Mouse (Mus musculus): ENCODE measurements at regions not wholly inside any gene's neighbourhood (a gene's known extent, or its start where the extent isn't known, plus 50 kb on each side); places are given as distances from the start of the nearest gene placed in this dataset.
"Not testable (repeated sequence)": the region's sequence is repeated elsewhere in the genome, so short reads cannot be mapped to it uniquely, and the experiment has no call there.

DNA sequence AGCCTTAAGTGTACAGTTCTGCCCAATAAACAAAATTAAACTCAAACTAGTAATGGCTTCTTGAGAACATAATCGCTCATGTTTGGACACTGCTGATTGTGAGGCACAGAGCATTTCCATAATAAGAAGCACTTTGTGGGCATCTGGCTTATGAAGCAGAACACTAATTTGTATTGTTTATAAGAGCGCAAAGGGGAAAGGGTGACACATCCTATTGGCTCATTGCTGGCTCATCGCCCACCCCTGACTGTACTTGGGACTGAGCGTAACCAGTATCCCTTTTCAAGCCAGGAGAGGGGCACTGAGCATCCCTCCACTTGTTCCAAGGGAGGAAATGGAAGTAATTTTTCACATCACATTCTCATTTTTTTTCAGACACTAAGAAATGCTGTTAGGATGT, 288.0 kb downstream of the Sfmbt2 start:
- Histone ChIP-seq H3K9ac (no peak overlapping the region), H3K4me2 (no peak overlapping the region), H3K27me3 (no peaks in the 10 kb centered on the region), H3K27ac (replicated peaks) (no peak overlapping the region), H3K4me3 (replicated peaks) (no peak overlapping the region), H3K36me3 (replicated peaks) (no peaks in the 10 kb centered on the region), H3K9me3 (replicated peaks) (no peaks in the 10 kb centered on the region), H3K4me1 (replicated peaks) (no peaks in the 10 kb centered on the region)
- no peak for ATAC-seq (ENCODE audit: insufficient read depth)
- 61% methylated on average over 4 of the region's 4 CpGs for WGBS (ENCODE audit: insufficient replicate concordance)

DNA sequence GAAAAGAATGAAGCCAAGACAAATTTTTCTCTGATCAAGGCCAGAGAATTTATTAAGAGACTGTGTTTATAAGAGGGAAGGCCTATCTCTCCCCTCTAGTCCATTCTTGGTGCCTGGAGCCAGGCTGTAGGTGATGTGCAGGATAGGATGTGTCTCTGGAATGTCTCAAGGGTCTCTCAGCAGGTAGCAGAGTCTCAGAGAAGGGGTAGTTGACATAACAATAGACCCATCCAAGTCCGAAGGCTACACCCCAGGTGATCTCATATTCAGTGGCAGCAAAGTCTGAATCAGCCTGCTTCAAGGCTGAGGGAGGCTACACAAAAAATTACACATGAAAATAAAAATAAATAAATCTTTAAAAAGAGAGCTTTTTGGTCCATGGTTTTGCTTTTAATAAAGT, 297.6 kb downstream of the Sfmbt2 start:
- ATAC-seq (ENCODE audit: insufficient read depth); H3K4me2 ChIP-seq; H3K9me3 ChIP-seq (replicated peaks); H3K27ac ChIP-seq (replicated peaks); H3K36me3 ChIP-seq (replicated peaks); H3K4me1 ChIP-seq (replicated peaks); H3K9ac ChIP-seq; H3K4me3 ChIP-seq (replicated peaks); H3K27me3 ChIP-seq: not testable (repeated sequence)
- 27% methylated on average over 1 of the region's 1 CpGs for WGBS (ENCODE audit: insufficient replicate concordance)

DNA sequence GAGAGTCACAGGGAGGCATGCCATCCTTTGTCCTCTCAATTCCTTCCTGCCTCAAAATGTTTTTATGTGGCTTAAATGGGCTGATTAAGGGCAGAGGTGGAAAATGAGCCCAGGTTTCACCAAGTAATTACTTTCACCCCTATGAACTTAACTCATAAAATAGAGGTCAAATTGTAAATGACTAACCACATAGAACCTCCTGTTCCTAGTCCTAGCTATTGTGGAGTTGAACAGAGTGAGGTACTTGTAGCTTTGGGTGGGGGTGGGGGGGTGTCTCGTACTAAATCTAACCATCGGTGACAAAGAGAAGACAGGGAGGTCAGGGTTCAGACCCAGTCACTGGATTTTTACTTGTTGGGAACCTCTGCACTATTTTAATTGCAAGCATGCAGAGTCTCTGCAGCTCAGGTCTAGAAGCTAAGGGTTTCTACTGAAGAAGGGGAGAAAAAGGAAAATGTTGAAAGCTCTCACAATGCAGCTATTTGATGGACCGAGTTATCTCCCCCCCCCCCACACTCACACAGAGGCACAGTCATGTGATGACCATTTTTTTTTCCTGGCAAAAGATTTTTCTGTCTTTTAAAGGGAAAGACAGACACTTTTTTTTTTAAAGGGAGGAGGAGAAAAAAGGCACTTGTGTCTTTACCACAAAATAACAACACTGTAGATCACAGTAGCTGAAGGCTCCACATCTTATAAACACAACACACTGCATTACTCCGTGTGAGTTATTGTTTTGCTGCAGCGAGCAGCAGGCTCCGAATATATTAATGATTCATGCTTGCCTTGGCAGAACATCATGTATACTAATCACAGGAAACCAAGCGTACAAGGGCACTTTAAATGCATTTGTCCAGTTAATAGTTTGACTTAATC, 300.4 kb downstream of the Sfmbt2 start:
- no peak overlapping the region for H3K4me3 ChIP-seq (replicated peaks)
- no peak for ATAC-seq (ENCODE audit: insufficient read depth)
- no peaks in the 10 kb centered on the region for H3K36me3 ChIP-seq (replicated peaks)
- H3K9ac ChIP-seq = no peak overlapping the region
- no peak overlapping the region for H3K27ac ChIP-seq (replicated peaks)
- H3K9me3 ChIP-seq (replicated peaks) = no peaks in the 10 kb centered on the region
- WGBS (ENCODE audit: insufficient replicate concordance) = 62% methylated on average over 7 of the region's 7 CpGs
- no peaks in the 10 kb centered on the region for H3K4me1 ChIP-seq (replicated peaks)
- H3K27me3 ChIP-seq = no peaks in the 10 kb centered on the region
- no peak overlapping the region for H3K4me2 ChIP-seq

DNA sequence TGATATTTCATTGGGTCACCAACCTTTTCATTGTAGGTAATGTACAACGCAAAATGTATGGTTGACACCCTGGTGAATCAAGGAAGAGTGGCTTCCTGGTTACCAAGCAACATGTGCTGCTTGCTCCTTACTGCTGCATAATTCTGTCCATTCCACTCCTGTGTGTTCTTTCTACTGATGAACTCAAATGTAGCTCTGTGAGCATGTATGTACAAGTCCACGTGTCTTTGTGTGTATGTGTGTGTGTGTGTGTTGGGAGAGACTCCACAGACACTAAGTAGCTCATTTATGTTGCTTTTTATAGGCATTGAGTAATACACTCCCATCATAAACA, 301.0 kb downstream of the Sfmbt2 start:
- Histone ChIP-seq H3K36me3 (replicated peaks) (no peaks in the 10 kb centered on the region), H3K9me3 (replicated peaks) (no peaks in the 10 kb centered on the region), H3K4me2 (no peak overlapping the region), H3K27ac (replicated peaks) (no peak overlapping the region), H3K9ac (no peak overlapping the region), H3K4me1 (replicated peaks) (no peaks in the 10 kb centered on the region), H3K4me3 (replicated peaks) (no peak overlapping the region), H3K27me3 (no peaks in the 10 kb centered on the region)
- WGBS (ENCODE audit: insufficient replicate concordance) = 54% methylated on average over 2 of the region's 2 CpGs
- no peak for ATAC-seq (ENCODE audit: insufficient read depth)

DNA sequence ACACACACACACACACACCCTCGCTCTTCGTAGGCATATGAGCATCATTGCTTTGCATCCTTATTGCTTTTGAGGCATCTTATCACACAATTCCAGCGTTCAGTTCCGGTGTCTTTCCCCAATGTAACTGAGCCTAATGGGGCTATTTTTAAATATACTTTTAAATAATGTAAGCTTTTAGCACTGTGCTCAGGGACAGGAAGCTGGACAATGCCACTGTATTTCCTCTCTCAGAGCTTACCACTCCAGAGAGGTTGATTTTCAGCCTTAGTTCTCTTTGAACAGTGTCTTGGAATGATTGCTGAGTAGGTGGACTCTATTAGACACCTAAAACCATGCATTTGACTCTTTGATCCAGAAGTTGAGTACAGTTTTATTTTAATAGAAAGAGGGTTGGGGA, 301.9 kb downstream of the Sfmbt2 start:
- Histone ChIP-seq H3K36me3 (replicated peaks) (no peaks in the 10 kb centered on the region), H3K9ac (no peak overlapping the region), H3K4me1 (replicated peaks) (no peaks in the 10 kb centered on the region), H3K4me2 (no peak overlapping the region), H3K4me3 (replicated peaks) (no peak overlapping the region), H3K9me3 (replicated peaks) (no peaks in the 10 kb centered on the region), H3K27ac (replicated peaks) (no peak overlapping the region), H3K27me3 (no peaks in the 10 kb centered on the region)
- no peak for ATAC-seq (ENCODE audit: insufficient read depth)
- 22% methylated on average over 4 of the region's 4 CpGs for WGBS (ENCODE audit: insufficient replicate concordance)

DNA sequence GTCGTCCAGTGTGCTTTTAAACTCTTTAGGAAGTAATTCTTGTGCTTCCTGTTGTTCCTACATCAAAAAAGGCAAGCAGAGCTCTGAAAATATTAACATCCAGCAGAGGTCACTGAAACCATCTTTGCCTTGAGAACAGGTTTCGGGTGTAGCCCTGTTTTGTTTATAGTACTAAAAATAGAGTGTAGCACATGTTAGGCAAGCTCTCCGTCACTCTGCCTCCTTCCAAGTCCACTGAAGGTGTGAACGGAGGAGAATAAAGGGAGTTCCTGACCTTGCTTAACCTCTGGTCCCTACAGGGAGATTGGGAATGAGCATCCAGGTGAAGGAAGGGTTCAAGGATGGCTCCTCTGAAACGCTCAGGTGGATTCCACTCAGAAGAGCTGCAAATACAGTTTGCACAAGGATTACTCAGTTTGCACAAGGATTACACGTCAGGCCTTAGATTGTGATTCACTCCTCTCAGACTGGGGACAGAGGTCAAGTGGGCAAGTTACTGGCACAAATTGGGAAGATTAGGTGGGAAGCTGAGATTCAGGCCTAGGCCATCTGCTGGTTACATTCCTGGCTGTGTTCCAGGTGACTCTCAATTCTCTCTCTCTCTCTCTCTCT, 304.5 kb downstream of the Sfmbt2 start:
- Histone ChIP-seq H3K4me1 (replicated peaks) (no peaks in the 10 kb centered on the region), H3K4me3 (replicated peaks) (no peak overlapping the region), H3K36me3 (replicated peaks) (no peaks in the 10 kb centered on the region), H3K27me3 (no peaks in the 10 kb centered on the region), H3K27ac (replicated peaks) (no peak overlapping the region), H3K9ac (no peak overlapping the region), H3K9me3 (replicated peaks) (no peaks in the 10 kb centered on the region), H3K4me2 (no peak overlapping the region)
- ATAC-seq (ENCODE audit: insufficient read depth) = no peak
- 31% methylated on average over 6 of the region's 6 CpGs for WGBS (ENCODE audit: insufficient replicate concordance)

DNA sequence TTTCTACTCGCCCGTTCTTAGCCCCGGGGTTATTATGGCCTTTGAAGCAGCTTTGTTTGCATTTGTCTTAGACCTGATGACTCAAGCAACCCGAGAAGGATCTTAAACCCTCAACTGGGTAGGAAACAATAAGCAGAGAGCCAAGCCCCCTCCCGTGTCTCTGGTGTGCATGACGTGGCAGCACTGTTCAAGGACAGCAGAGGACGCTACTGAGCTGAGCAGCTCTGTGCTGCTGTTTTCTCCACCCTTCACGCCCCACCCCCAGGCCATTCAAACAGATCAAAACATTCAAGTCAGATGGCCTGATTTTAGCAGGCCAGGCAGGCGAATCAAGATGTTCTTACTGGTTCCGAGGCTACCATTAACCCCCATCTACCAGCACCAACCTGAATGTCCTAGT, 331.1 kb downstream of the Sfmbt2 start:
- Histone ChIP-seq H3K4me1 (replicated peaks) (no peaks in the 10 kb centered on the region), H3K4me2 (no peak overlapping the region), H3K27ac (replicated peaks) (no peak overlapping the region), H3K36me3 (replicated peaks) (no peaks in the 10 kb centered on the region), H3K9ac (no peak overlapping the region), H3K9me3 (replicated peaks) (no peaks in the 10 kb centered on the region), H3K4me3 (replicated peaks) (no peak overlapping the region), H3K27me3 (no peaks in the 10 kb centered on the region)
- 45% methylated on average over 10 of the region's 10 CpGs for WGBS (ENCODE audit: insufficient replicate concordance)
- ATAC-seq (ENCODE audit: insufficient read depth) = no peak

DNA sequence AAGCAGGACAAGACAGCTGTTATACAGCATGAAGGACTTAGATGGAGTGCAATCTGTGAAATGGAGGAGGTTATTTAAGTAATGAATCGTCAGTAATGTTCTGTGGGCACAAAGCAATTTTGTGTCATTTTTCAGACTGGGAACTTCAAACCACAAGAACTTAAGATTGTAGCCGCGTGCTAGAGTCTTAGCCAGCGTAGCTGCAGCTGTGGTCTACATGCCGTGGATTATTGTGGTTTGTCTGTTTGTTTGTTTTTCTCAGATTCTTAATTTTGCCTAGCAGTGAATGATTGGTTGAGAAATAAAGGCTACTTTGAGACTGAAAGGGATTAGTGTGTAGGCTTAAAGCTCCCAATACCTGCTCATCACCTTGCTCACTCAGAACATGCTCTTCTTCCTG, 348.1 kb downstream of the Sfmbt2 start:
- Histone ChIP-seq H3K9me3 (replicated peaks) (no peaks in the 10 kb centered on the region), H3K27me3 (no peaks in the 10 kb centered on the region), H3K36me3 (replicated peaks) (no peaks in the 10 kb centered on the region), H3K4me2 (no peak overlapping the region), H3K4me3 (replicated peaks) (no peak overlapping the region), H3K4me1 (replicated peaks) (no peaks in the 10 kb centered on the region), H3K9ac (no peak overlapping the region), H3K27ac (replicated peaks) (no peak overlapping the region)
- no peak for ATAC-seq (ENCODE audit: insufficient read depth)
- WGBS (ENCODE audit: insufficient replicate concordance) = 35% methylated on average over 5 of the region's 5 CpGs

DNA sequence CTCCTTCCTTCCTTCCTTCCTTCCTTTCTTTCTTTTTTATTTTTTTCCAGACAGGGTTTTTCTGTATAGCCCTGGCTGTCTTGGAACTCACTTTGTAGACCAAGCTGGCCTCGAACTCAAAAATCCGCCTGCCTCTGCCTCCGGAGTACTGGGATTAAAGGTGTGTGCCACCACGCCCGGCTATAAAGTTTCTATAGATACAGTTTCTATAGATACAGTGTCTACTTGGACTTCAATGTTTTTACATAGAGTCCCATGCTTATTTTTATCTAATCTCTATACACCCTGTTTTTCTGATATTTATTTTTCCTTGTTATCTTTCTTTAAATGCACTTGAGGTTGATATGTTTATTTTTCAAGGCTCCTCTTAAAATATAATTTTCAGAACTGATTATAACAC, 364.0 kb downstream of the Sfmbt2 start:
- not testable (repeated sequence) for H3K4me1 ChIP-seq (replicated peaks); H3K27me3 ChIP-seq; H3K9ac ChIP-seq; H3K4me2 ChIP-seq; H3K27ac ChIP-seq (replicated peaks); H3K4me3 ChIP-seq (replicated peaks); H3K36me3 ChIP-seq (replicated peaks); H3K9me3 ChIP-seq (replicated peaks); ATAC-seq (ENCODE audit: insufficient read depth)
- WGBS (ENCODE audit: insufficient replicate concordance) = 79% methylated on average over 5 of the region's 5 CpGs

DNA sequence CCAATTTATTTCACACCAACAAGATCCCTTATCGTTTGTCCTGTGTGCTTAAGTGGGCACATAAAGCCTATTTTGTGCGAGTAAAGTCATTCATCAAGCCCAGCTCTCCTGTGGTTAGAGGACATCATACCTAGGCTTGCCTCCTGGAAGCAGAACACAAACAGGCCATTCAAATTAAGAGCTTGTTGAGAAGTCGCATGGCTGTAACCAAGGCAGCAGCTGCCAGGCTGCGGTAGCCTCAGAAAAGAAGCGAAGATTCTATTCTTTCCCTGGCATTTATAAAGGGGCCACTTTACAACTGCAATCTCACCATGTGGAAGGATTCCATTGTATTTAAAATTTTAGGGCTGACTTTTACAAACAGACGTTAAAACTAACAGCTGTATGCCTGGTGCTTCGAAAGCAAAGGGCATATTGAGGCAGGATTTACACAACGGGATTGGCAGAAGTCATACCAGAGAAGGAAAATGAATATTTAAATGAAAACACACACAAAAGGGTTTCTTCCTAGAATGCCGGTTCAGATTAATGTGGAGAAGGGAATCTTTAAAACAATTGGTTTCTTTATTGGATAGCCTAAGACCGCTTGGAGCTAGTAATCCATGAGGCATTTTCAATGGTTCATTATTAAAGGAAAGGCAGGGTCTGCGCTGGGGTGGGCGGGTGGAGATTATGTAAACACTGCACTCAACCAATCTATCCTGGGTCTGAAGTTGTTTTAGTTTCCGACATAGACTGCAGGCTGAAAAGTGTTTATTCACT, 366.6 kb downstream of the Sfmbt2 start:
- Histone ChIP-seq H3K27me3 (no peaks in the 10 kb centered on the region), H3K4me2 (no peak overlapping the region), H3K36me3 (replicated peaks) (no peaks in the 10 kb centered on the region), H3K4me1 (replicated peaks) (no peaks in the 10 kb centered on the region), H3K4me3 (replicated peaks) (no peak overlapping the region), H3K9me3 (replicated peaks) (no peaks in the 10 kb centered on the region), H3K9ac (no peak overlapping the region), H3K27ac (replicated peaks) (no peak overlapping the region)
- no peak for ATAC-seq (ENCODE audit: insufficient read depth)
- 58% methylated on average over 13 of the region's 13 CpGs for WGBS (ENCODE audit: insufficient replicate concordance)

DNA sequence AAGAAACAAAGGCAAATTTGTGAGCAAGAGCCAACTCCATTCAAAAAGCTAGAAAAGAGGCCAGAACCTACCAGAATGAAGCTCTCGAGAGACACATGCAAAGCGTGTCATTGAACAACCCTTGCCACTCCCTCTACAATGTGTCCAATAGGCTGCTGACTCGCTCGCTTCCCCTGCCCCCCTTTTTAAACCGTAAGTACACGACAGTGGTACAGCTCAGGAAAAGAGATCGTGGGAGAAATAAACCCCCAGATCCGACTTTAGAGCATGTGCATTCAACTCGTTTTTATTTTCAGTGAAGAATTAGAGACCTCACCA, 367.1 kb downstream of the Sfmbt2 start:
- no peaks in the 10 kb centered on the region for H3K9me3 ChIP-seq (replicated peaks)
- no peak overlapping the region for H3K27ac ChIP-seq (replicated peaks)
- no peaks in the 10 kb centered on the region for H3K4me1 ChIP-seq (replicated peaks)
- H3K4me2 ChIP-seq = no peak overlapping the region
- H3K4me3 ChIP-seq (replicated peaks) = no peak overlapping the region
- H3K36me3 ChIP-seq (replicated peaks) = no peaks in the 10 kb centered on the region
- no peak for ATAC-seq (ENCODE audit: insufficient read depth)
- no peaks in the 10 kb centered on the region for H3K27me3 ChIP-seq
- WGBS (ENCODE audit: insufficient replicate concordance) = 58% methylated on average over 9 of the region's 9 CpGs
- H3K9ac ChIP-seq = no peak overlapping the region
